Mouse (Mus musculus) neural tube, embryonic 15.5 days (tissue): ENCODE measurements at regions not wholly inside any gene's neighbourhood (a gene's known extent, or its start where the extent isn't known, plus 50 kb on each side); places are given as distances from the start of the nearest gene placed in this dataset.
A peak's percentile ranks its signal among the peaks of the same experiment; 100 is the strongest.

Experiments used
- ATAC-seq: fragments of 200-750 bp; cut with Nextera tagmentation; 2 replicates; pipeline ENCODE4 v1.8.0; 2017; ENCODE audit warnings: mild to moderate bottlenecking, moderate TSS enrichment, moderate library complexity; ENCODE audit not compliant: low FRiP score
- H3K27ac ChIP-seq: fragments of 300-500 bp; sonication (generic); replicated peaks from 2 replicates; pipeline ENCODE4 v1.5.1; 2015; ENCODE audit warnings: mild to moderate bottlenecking, inconsistent platforms
- H3K27me3 ChIP-seq: fragments of 300-500 bp; sonication (generic); replicated peaks from 2 replicates; pipeline ENCODE4 v1.6.1; 2015; ENCODE audit warnings: inconsistent platforms
- H3K36me3 ChIP-seq: fragments of 300-500 bp; sonication (generic); 2 replicates; pipeline ENCODE4 v1.6.1; 2015; ENCODE audit warnings: inconsistent platforms
- H3K4me1 ChIP-seq: fragments of 300-500 bp; sonication (generic); 2 replicates; pipeline ENCODE4 v1.6.1; 2015; ENCODE audit warnings: inconsistent platforms
- H3K4me2 ChIP-seq: fragments of 300-500 bp; sonication (generic); 2 replicates; pipeline ENCODE4 v1.6.1; 2015; ENCODE audit warnings: inconsistent platforms, mild to moderate bottlenecking, moderate library complexity
- H3K4me3 ChIP-seq: fragments of 300-500 bp; sonication (generic); replicated peaks from 2 replicates; pipeline ENCODE4 v1.5.1; 2015; ENCODE audit warnings: mild to moderate bottlenecking, inconsistent platforms
- H3K9ac ChIP-seq: fragments of 300-500 bp; sonication (generic); replicated peaks from 2 replicates; pipeline ENCODE4 v1.6.1; 2015; ENCODE audit warnings: mild to moderate bottlenecking, inconsistent platforms
- H3K9me3 ChIP-seq: fragments of 300-500 bp; sonication (generic); replicated peaks from 2 replicates; pipeline ENCODE4 v1.6.1; 2016; ENCODE audit warnings: inconsistent platforms
- WGBS: fragments of 180-500 bp; shearing (Covaris S2); methylation state at CpG from one replicate; pipeline ENCODE4 v1.1.7; 2015; ENCODE audit warnings: mixed read lengths; 5-methylcytosine and 5-hydroxymethylcytosine counted together

DNA sequence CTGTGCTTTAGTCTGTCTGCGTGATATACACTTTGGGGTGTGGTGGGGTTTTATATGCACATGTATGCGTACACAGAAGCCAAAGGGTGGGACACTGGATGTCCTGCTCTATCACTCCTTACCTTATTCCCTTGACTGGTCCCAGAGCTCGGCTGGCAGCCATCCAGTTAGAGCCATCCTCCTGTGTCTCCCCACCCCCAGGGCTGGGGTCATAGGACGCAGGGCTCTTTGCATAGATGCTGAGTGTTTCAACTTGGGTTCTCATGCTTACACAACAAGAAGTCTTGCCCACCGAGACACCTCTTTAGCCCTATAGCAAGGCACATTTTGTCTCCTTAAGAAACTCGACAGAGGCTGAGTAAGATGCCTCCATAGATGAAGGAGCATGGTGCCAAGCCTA, 357.2 kb downstream of the Prdm2 start:
- Histone ChIP-seq H3K27ac (no peak overlapping the region), H3K4me1 (peaks cover 9% of the 10 kb centered on the region), H3K27me3 (no peaks in the 10 kb centered on the region), H3K9ac (no peak overlapping the region), H3K9me3 (no peaks in the 10 kb centered on the region), H3K4me2 (no peak overlapping the region), H3K36me3 (no peaks in the 10 kb centered on the region), H3K4me3 (no peak overlapping the region)
- ATAC-seq, result no peak
- WGBS, result 90% methylated on average over 6 of the region's 6 CpGs

DNA sequence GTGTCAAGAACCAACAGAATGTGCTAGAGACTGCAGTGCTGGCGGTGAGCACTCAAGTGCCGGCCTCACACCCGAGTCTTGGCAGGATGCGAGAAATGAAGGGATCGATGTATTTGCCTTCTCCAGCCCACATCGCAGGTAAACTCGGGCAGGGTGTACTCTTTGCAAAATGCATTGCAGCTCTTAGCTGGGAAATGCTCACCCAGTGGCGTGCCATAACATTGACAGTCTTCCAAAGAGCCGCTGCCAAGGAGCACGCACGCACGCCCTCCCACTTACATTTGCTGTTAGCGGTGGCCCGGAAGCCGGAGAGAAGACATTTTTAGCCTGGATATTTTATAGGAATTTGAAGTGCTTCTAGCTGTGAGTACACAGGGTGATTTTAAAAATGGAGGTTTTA, 358.9 kb downstream of the Prdm2 start:
- Histone ChIP-seq H3K4me3 (no peak overlapping the region), H3K4me1 (peaks cover 9% of the 10 kb centered on the region), H3K9ac (no peak overlapping the region), H3K36me3 (no peaks in the 10 kb centered on the region), H3K27me3 (no peaks in the 10 kb centered on the region), H3K4me2 (no peak overlapping the region), H3K27ac (no peak overlapping the region), H3K9me3 (no peaks in the 10 kb centered on the region)
- no peak for ATAC-seq
- WGBS, result 87% methylated on average over 15 of the region's 15 CpGs

DNA sequence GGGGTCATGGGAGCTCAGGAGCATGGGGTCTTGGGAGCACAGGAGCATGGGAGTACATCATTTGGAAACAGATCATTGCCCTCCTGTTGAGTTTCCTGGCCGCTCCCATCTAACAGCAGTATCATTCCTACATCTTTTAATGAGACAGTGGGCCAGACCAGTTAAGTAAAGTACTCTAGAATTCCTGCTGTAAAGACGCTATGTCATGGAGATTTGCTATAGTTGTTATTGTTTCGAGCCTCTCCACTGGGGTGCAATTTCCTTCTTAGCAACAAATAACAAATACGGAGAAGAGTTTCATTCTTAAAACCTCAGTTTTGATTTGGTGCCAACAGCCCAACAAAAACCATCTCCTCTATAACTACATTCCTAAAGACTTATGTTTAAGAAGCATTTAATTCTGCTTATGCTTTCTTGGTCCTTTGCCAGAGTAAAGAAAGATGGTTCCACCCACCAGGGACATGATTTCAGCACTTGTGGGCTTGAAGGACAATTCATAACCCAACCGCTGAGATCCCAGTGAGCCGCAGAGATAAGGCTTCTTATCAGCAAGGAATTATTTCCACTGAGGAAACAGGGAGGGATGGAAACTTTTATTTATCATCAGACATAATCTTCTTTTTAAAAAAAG, 367.6 kb downstream of the Prdm2 start:
- Histone ChIP-seq H3K9me3 (no peaks in the 10 kb centered on the region), H3K4me1 (no peaks in the 10 kb centered on the region), H3K4me3 (no peak overlapping the region), H3K27ac (no peak overlapping the region), H3K9ac (no peak overlapping the region), H3K4me2 (no peak overlapping the region), H3K36me3 (no peaks in the 10 kb centered on the region), H3K27me3 (no peaks in the 10 kb centered on the region)
- WGBS, result 61% methylated on average over 6 of the region's 6 CpGs
- ATAC-seq, result no peak

DNA sequence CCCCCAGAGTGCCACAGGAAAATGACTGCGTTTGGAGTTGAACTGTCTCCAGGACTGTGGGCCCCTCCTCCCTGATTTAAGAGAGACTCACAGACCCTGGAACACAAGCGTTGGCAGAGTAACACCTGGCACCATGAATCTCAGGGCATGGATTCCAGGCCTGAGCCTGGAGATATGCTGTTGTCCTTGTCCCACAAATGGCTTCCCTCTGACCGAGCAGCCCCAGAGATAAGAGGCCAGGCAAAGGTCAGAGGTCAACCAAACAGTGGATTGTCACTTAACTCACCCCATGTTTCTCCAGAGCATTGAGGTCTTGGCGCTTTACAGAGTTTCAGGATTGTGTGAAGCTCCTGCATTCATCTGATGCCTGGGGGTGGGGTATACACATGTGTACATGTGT, 373.3 kb downstream of the Prdm2 start:
- Histone ChIP-seq H3K4me2 (no peak overlapping the region), H3K4me1 (no peaks in the 10 kb centered on the region), H3K9me3 (no peaks in the 10 kb centered on the region), H3K36me3 (no peaks in the 10 kb centered on the region), H3K27me3 (no peaks in the 10 kb centered on the region), H3K9ac (no peak overlapping the region), H3K4me3 (no peak overlapping the region), H3K27ac (no peak overlapping the region)
- WGBS, result 49% methylated on average over 4 of the region's 4 CpGs
- ATAC-seq, result no peak

DNA sequence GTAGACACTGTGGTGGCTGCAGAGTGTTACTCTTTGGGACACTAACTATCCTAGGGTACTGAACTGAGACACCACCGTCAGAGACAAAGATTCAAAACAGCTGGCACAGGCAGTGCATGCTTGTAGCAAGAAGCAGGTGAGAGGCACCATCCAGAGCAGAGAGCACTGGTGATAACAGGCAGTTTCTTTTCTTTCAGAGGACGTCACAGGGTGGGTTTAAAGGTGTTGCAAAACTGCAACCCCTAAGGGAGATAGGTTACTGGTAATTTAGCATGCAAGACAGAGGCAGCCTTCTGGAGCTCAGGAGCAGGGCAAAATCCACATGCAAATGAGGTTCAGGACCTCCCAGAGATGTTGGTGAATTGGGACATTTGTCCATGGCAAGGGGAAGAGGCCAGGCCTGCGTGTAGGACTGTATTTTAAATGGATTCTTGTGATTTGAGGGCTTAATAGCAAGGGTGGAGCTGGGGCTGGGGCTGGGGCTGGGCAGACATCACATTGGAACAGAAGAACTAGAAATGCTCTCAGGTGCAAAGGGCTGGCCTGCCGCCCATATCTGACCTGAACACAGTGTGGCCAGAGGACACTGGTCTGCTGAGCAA, 374.3 kb downstream of the Prdm2 start:
- no peaks in the 10 kb centered on the region for H3K36me3 ChIP-seq
- H3K4me3 ChIP-seq, result no peak overlapping the region
- H3K27ac ChIP-seq, result no peak overlapping the region
- H3K4me2 ChIP-seq, result no peak overlapping the region
- H3K9me3 ChIP-seq, result no peaks in the 10 kb centered on the region
- H3K9ac ChIP-seq, result no peak overlapping the region
- no peaks in the 10 kb centered on the region for H3K27me3 ChIP-seq
- H3K4me1 ChIP-seq, result no peaks in the 10 kb centered on the region
- no peak for ATAC-seq
- WGBS, result 55% methylated on average over 4 of the region's 4 CpGs

DNA sequence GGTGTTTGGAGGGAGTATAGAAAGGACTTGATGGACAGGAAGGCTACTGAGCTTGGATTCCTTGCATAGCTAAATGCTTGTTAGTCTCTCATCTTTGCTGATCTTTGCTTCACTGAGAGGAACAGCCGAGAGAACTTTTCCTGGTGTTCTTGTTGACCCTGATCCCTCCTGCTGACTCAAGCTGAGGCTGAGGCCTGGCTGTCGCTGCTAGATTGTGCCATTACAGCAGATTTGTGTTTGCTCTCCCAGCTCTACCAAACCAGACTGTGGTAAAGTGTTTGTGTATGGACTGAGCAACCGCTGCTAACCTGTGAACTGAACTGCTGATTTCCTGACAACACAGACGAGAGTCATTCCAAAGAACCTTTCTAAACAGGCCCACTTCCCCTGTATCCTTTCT, 375.2 kb downstream of the Prdm2 start:
- ATAC-seq, result no peak
- H3K36me3 ChIP-seq, result no peaks in the 10 kb centered on the region
- WGBS, result 80% methylated on average over 4 of the region's 4 CpGs
- no peak overlapping the region for H3K4me3 ChIP-seq
- H3K4me2 ChIP-seq, result no peak overlapping the region
- H3K9me3 ChIP-seq, result no peaks in the 10 kb centered on the region
- no peaks in the 10 kb centered on the region for H3K27me3 ChIP-seq
- H3K4me1 ChIP-seq, result no peaks in the 10 kb centered on the region
- H3K9ac ChIP-seq, result no peak overlapping the region
- no peak overlapping the region for H3K27ac ChIP-seq

DNA sequence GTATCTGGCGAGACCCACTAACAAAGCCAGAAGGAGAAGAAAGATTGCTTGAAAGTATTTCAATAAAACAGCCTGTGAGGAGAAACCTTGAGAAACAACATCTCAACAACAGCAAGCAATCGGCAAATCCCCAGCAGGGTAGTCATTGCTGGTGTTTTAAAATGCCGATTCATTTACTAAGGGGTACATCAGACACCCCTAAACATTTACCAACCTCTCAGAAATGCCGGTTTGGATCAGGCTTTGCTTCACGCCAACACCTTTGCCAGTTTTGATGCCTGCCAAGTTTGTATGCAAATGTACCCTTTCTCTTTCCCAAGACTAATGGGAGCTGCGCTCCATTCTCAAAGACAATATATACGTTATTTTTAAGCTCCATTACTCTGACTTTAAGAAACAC, 383.1 kb downstream of the Prdm2 start:
- H3K4me2 ChIP-seq, result no peak overlapping the region
- H3K36me3 ChIP-seq, result no peaks in the 10 kb centered on the region
- no peaks in the 10 kb centered on the region for H3K9me3 ChIP-seq
- no peak for ATAC-seq
- WGBS, result 67% methylated on average over 7 of the region's 7 CpGs
- no peaks in the 10 kb centered on the region for H3K27me3 ChIP-seq
- peaks cover 30% of the 10 kb centered on the region for H3K4me1 ChIP-seq
- no peak overlapping the region for H3K4me3 ChIP-seq
- H3K27ac ChIP-seq, result no peak overlapping the region
- no peak overlapping the region for H3K9ac ChIP-seq

DNA sequence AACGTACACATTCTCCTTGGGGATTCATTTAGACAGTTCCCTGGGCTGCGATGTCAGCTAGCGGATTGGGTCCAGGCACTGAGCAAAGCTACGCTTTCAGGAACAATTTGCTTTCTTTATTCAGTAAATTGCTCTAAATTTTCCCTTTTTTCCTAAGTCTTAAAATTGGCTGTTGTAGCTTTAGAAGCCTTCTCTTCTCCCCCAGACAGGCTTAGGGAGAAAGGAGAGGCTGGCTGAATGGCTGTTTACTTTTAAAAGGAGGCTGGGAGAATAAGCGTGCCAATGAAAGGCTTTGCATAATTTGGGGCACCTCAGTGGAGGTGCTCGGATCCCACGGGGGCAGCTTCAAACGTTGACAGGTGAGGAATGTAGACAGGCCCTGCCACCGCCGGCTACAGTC, 383.8 kb downstream of the Prdm2 start:
- no peak overlapping the region for H3K4me2 ChIP-seq
- peaks cover 30% of the 10 kb centered on the region for H3K4me1 ChIP-seq
- H3K9me3 ChIP-seq, result no peaks in the 10 kb centered on the region
- H3K4me3 ChIP-seq, result no peak overlapping the region
- WGBS, result 17% methylated on average over 10 of the region's 10 CpGs
- no peaks in the 10 kb centered on the region for H3K27me3 ChIP-seq
- H3K9ac ChIP-seq, result no peak overlapping the region
- H3K27ac ChIP-seq, result no peak overlapping the region
- no peaks in the 10 kb centered on the region for H3K36me3 ChIP-seq
- no peak for ATAC-seq

DNA sequence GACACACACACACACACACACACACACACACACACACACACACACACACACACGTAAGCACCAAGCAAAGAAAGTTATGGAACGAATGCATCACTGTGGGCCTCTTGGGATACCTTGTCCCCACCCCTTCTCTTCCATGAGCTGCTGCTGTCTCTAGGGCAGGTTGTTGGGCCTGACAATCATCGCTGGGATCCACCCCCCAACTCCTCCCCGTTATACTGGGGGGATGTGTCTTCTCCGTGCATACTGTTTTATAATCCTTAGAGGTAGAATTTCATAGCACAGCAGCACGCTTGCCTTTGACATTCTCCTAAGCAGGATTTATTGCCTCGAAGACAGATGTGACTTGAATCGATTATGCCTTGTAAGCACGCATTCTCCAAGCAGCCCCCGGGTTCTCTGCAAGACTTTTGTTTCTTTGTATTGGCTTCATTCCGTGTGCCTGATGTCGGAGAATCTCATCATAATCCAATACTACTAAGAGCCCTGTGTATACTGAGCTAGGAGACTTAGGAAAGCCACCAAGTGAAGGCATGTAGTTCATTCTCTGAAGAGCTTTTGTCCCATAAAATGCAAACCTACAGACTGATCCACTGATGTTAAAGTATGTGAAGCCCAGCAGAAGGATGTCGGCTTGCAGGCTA, 386.4 kb downstream of the Prdm2 start:
- H3K4me3 ChIP-seq, result no peak overlapping the region
- peak overlapping the region; percentile 43 for H3K4me2 ChIP-seq
- H3K9me3 ChIP-seq, result no peaks in the 10 kb centered on the region
- no peaks in the 10 kb centered on the region for H3K36me3 ChIP-seq
- H3K9ac ChIP-seq, result 0 out of 2 replicates have a peak overlapping the region, but pooled peaks have one; percentile 3
- H3K27ac ChIP-seq, result peak overlapping the region; percentile 54
- peak; percentile 82 for ATAC-seq
- H3K27me3 ChIP-seq, result no peaks in the 10 kb centered on the region
- H3K4me1 ChIP-seq, result peaks cover 34% of the 10 kb centered on the region
- 19% methylated on average over 13 of the region's 13 CpGs for WGBS

DNA sequence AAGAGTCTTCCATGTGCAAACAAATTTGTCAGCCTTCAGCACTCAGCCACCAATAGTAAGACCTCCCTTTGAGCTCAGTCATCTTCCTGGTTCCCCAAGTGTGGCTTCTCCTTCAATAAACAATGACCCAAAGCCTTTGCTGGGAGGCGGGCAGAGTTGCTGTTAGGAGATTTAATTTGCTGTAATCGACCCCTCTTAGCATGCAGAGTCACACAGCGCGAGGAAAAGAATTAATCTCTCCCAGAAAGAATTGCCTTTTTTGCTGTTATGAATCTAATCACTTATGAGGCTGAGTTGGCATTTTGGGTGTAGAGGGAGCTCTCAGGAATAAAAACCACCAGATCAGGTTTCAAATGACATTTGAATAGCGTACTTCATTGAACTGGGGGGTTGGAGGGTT, 387.0 kb downstream of the Prdm2 start:
- WGBS, result 22% methylated on average over 5 of the region's 5 CpGs
- Histone ChIP-seq H3K9me3 (no peaks in the 10 kb centered on the region), H3K27ac (peak overlapping the region; percentile 54), H3K4me1 (peaks cover 34% of the 10 kb centered on the region), H3K27me3 (no peaks in the 10 kb centered on the region), H3K4me3 (no peak overlapping the region), H3K36me3 (no peaks in the 10 kb centered on the region), H3K9ac (no peak overlapping the region), H3K4me2 (peak overlapping the region; percentile 43)
- peak; percentile 35 for ATAC-seq

DNA sequence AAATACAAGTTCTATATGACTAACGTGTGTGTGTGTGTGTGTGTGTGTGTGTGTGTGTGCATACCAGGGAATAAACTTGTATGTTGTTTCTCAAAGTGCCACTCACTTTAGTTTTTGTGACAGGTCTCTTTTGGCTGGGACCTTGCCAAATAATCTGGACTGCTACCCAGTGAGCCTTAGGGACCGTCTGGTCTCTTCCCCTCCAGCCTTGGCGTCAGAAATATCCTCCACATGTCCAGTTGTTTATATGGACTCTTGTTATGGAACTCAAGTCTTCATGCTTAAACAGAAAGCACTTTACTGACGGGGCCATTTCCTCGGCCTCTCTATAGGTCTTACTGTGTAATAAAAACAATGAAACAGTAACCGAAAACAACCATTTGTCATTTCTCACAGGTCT, 394.4 kb downstream of the Prdm2 start:
- no peaks in the 10 kb centered on the region for H3K36me3 ChIP-seq
- H3K9ac ChIP-seq, result no peak overlapping the region
- H3K4me1 ChIP-seq, result peaks cover 4% of the 10 kb centered on the region
- H3K27me3 ChIP-seq, result no peaks in the 10 kb centered on the region
- 77% methylated on average over 6 of the region's 6 CpGs for WGBS
- H3K4me2 ChIP-seq, result no peak overlapping the region
- H3K9me3 ChIP-seq, result no peaks in the 10 kb centered on the region
- no peak overlapping the region for H3K27ac ChIP-seq
- H3K4me3 ChIP-seq, result no peak overlapping the region
- ATAC-seq, result no peak

DNA sequence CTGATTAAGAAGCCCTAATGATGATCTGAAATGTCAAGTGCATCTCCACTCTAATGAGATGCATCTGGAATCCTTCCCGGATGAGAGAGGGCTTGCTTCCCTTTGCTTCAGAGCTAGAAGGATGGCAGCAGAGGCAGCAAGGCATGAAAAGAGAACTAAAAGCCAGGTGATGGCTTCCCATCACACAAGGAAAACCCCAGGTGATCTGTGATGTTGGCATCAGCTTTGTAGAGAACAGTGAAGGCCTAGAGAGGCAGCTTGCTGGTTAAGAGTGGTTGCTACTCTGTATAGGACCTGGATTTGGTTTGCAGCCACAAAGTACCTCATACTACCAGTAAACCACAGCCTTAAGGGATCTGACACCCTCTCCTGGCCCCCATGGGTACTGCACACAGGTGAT, 395.8 kb downstream of the Prdm2 start:
- no peak overlapping the region for H3K9ac ChIP-seq
- 74% methylated on average over 1 of the region's 1 CpGs for WGBS
- H3K9me3 ChIP-seq, result no peaks in the 10 kb centered on the region
- no peaks in the 10 kb centered on the region for H3K27me3 ChIP-seq
- H3K27ac ChIP-seq, result no peak overlapping the region
- no peak overlapping the region for H3K4me2 ChIP-seq
- H3K36me3 ChIP-seq, result no peaks in the 10 kb centered on the region
- ATAC-seq, result no peak
- no peak overlapping the region for H3K4me3 ChIP-seq
- H3K4me1 ChIP-seq, result peaks cover 4% of the 10 kb centered on the region
